Mouse (Mus musculus) neural tube, embryonic 11.5 days (tissue): ENCODE measurements around the gene Slc46a2. TPM values are rescaled to one million over a fixed set of nuclear protein-coding genes. Genes with fewer than 3 reads are reported as not detected.

Source experiments
- ATAC-seq: fragments of 200-750 bp; cut with Nextera tagmentation; 2 replicates; pipeline ENCODE4 v1.8.0; 2017; ENCODE audit warnings: moderate number of reproducible peaks, mild to moderate bottlenecking, moderate TSS enrichment, moderate library complexity; ENCODE audit not compliant: insufficient read depth, low FRiP score, low TSS enrichment
- DNase-seq: peaks from one replicate; pipeline ENCODE4 v3.0.0-alpha.2; 2015; ENCODE audit warnings: low spot score
- H3K27ac ChIP-seq: fragments of 300-500 bp; sonication (generic); 2 replicates; pipeline ENCODE4 v1.5.1; 2014; ENCODE audit warnings: low read depth, mild to moderate bottlenecking, low read length
- H3K27me3 ChIP-seq: fragments of 300-500 bp; sonication (generic); 2 replicates; pipeline ENCODE4 v1.6.1; 2014; ENCODE audit warnings: mild to moderate bottlenecking, low read length, mixed read lengths; ENCODE audit not compliant: control insufficient read depth, insufficient read depth
- H3K36me3 ChIP-seq: fragments of 300-500 bp; sonication (generic); 2 replicates; pipeline ENCODE4 v1.6.1; 2014; ENCODE audit warnings: mild to moderate bottlenecking, low read length, moderate library complexity, mixed read lengths; ENCODE audit not compliant: control insufficient read depth, insufficient read depth
- H3K4me1 ChIP-seq: fragments of 300-500 bp; sonication (generic); 2 replicates; pipeline ENCODE4 v1.6.1; 2014; ENCODE audit warnings: low read length, mixed read lengths; ENCODE audit not compliant: control insufficient read depth, insufficient read depth
- H3K4me2 ChIP-seq: fragments of 300-500 bp; sonication (generic); 2 replicates; pipeline ENCODE4 v1.6.1; 2014; ENCODE audit warnings: low read depth, mild to moderate bottlenecking, moderate library complexity
- H3K4me3 ChIP-seq: fragments of 300-500 bp; sonication (generic); 2 replicates; pipeline ENCODE4 v1.5.1; 2014; ENCODE audit warnings: low read depth, low read length
- H3K9ac ChIP-seq: fragments of 300-500 bp; sonication (generic); 2 replicates; pipeline ENCODE4 v1.6.1; 2014; ENCODE audit warnings: mild to moderate bottlenecking, low read length
- H3K9me3 ChIP-seq: fragments of 300-500 bp; sonication (generic); 2 replicates; pipeline ENCODE4 v1.6.1; 2016; ENCODE audit warnings: low read length; ENCODE audit not compliant: control insufficient read depth
- WGBS: fragments of 180-500 bp; shearing (Covaris S2); extraction: QIAGEN DNeasy Blood & Tissue Kit; methylation state at CpG from one replicate; pipeline ENCODE4 v1.1.7; 2014; 5-methylcytosine and 5-hydroxymethylcytosine counted together
- polyA plus RNA-seq: library from polyadenylated mRNA; unstranded; fragments of >200 nt; fragmentation: Nextera tagmentation; extraction: Ambion mirVana; gene quantifications from 2 replicates; pipeline ENCODE4 v1.2.1, GENCODE M21; 2014

Gene Slc46a2
- polyA plus RNA-seq, 1 experiment from 2014 or later = not detected

DNA sequence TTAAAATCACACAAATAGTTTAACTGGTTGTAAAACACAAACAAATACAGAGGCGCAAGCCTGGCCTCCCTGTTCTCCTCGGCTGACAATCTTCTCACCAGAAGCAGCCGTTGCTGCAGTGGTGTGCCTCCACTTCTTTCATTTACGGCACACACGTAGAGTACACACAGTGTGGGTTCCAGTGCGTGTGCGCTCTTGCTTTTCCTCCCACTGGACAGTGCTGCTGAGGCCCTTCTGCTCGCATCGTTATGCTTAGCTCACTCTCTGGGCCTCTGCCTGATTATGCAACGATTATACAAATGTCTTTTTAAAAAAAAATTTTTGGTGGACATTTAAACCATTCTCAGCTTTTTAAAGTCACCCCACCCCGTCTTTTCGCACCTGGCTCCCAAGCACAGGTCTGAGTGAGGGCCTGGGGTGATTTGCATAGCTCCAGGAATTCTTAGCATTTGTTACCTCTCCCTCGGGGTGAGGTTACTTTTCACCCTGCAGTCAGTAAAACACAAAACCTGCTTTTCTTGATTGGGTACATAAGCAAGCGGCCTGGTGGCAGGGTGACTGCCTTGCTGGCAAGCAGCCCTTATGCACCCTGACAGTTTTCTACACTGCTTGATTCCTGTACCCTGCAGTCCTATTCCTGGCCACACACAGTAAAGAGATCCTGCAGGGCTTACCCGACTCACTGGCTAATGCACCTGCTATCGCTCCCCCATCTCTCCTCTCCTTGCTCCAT lies 55.0 kb downstream of the Slc46a2 start:
- WGBS = 71% methylated on average over 16 of the region's 16 CpGs
- Histone ChIP-seq H3K9me3 (no peaks in the 10 kb centered on the region), H3K36me3 (no peaks in the 10 kb centered on the region), H3K4me2 (no peak overlapping the region), H3K9ac (no peak overlapping the region), H3K27ac (no peak overlapping the region), H3K4me1 (no peaks in the 10 kb centered on the region), H3K27me3 (no peaks in the 10 kb centered on the region), H3K4me3 (no peak overlapping the region)
- no peak for ATAC-seq
- DNase-seq = no peak

Other genes with a start within 250 kb of the Slc46a2 start
- 90.2 and 95.9 TPM in 2 replicates for gene Inip, start 113.5 kb downstream of the Slc46a2 start, polyA plus RNA-seq
- gene Snx30, start 109.2 kb downstream of the Slc46a2 start, polyA plus RNA-seq = 10.6 and 14.4 TPM in 2 replicates
- gene Mup4, start 45.7 kb upstream of the Slc46a2 start, polyA plus RNA-seq = 0.25 TPM in 1 of 2 replicates, not detected in the other
- gene Mup6, start 49.2 kb upstream of the Slc46a2 start, polyA plus RNA-seq = 0.38 and 0.59 TPM in 2 replicates
- 0.51 TPM in 1 of 2 replicates, not detected in the other for gene Mup7, start 155.4 kb upstream of the Slc46a2 start, polyA plus RNA-seq
- not detected in 2 replicates for gene Mup2, start 239.2 kb upstream of the Slc46a2 start, polyA plus RNA-seq